Mouse (Mus musculus): ENCODE results near the gene March8. TPM values are rescaled to one million over a fixed set of nuclear protein-coding genes. Genes with fewer than 3 reads are reported as not detected.

The March8 gene
- polyA plus RNA-seq, 1 experiment from 2014 or later: 40.7 TPM

DNA sequence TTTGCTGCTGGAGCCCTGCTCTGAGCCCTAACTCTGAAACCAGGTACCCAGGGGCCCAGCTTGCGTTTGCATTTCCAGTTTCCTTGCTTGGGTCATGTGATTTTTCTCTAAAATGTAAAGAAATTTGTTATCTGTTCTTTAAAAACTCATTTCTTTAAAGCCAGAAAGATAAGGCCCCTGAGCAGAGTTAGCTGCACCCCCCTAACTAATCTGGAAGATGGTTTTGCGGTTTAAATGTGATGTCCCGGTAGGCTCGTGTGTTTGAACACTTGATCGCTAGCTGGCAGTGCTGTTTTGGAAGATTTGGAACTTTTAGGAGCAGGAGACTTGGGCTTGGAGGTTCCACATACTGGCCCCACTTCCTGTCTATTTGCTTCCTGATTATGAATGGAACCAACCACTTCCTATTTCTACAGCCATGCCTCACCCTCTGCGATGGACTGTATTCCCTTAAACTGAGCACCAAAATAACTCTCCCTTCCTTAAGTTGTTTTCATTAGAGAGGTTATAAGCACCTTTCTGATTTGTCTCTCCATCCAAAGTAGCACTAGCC lies 78.3 kb downstream of the March8 start:
- 91% methylated on average over 6 of the region's 6 CpGs for WGBS
- Histone ChIP-seq H3K27me3 (no peaks in the 10 kb centered on the region), H3K9ac (no peak overlapping the region), H3K36me3 (ENCODE audit: poor library complexity, severe bottlenecking) (0 out of 2 replicates have a peak, but pooled peaks cover under 1% of the 10 kb centered on the region), H3K9me3 (replicated peaks) (no peaks in the 10 kb centered on the region), H3K4me1 (no peaks in the 10 kb centered on the region), H3K4me3 (no peak overlapping the region), H3K27ac (no peak overlapping the region), H3K4me2 (no peak overlapping the region)
- no peak for ATAC-seq

GRCm38 (mm10) chr6:116417518-116418315 lies 79.9 kb downstream of the March8 start:
- no peaks in the 10 kb centered on the region for H3K9me3 ChIP-seq (replicated peaks)
- ATAC-seq: no peak
- H3K36me3 ChIP-seq (ENCODE audit: poor library complexity, severe bottlenecking): no peaks in the 10 kb centered on the region
- H3K4me2 ChIP-seq: no peak overlapping the region
- no peak overlapping the region for H3K9ac ChIP-seq
- no peaks in the 10 kb centered on the region for H3K4me1 ChIP-seq
- no peak overlapping the region for H3K27ac ChIP-seq
- no peaks in the 10 kb centered on the region for H3K27me3 ChIP-seq
- WGBS: 65% methylated on average over 6 of the region's 6 CpGs
- no peak overlapping the region for H3K4me3 ChIP-seq

- Histone ChIP-seq H3K9ac (no peak overlapping the region), H3K4me3 (no peak overlapping the region), H3K27me3 (no peaks in the 10 kb centered on the region), H3K9me3 (replicated peaks) (no peaks in the 10 kb centered on the region), H3K4me1 (no peaks in the 10 kb centered on the region), H3K4me2 (no peak overlapping the region), H3K27ac (no peak overlapping the region), H3K36me3 (ENCODE audit: poor library complexity, severe bottlenecking) (no peaks in the 10 kb centered on the region)
- WGBS: 65% methylated on average over 1 of the region's 1 CpGs
- no peak for ATAC-seq
Measured at GRCm38 (mm10) chr6:116418487-116418886, 80.7 kb downstream of the March8 start.

- Histone ChIP-seq H3K9ac (no peak overlapping the region), H3K27ac (no peak overlapping the region), H3K4me2 (no peak overlapping the region), H3K9me3 (replicated peaks) (no peaks in the 10 kb centered on the region), H3K36me3 (ENCODE audit: poor library complexity, severe bottlenecking) (no peaks in the 10 kb centered on the region), H3K4me3 (no peak overlapping the region), H3K4me1 (no peaks in the 10 kb centered on the region), H3K27me3 (no peaks in the 10 kb centered on the region)
- 72% methylated on average over 6 of the region's 6 CpGs for WGBS
- no peak for ATAC-seq
Measured at GRCm38 (mm10) chr6:116419699-116420098, 81.9 kb downstream of the March8 start.

DNA sequence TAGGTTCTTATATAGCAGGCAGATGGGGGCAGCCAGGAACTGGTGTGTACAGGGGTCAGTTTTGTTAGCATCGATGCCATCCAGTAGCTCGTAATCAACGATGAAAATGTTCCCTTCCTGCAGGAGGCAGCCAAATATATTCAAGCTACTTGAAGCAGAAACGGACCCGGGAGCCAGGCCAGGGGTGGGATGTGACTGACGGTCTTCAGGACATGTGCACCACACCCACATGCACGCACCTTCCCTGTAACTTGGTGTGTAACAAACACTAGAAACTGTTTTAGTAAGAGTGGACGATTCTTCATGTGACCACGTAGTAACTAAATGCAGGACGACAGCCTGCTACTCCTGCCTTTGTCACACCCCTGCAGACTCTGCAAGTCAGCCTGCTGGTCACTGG lies 82.4 kb downstream of the March8 start:
- H3K9me3 ChIP-seq (replicated peaks): no peaks in the 10 kb centered on the region
- H3K4me1 ChIP-seq: no peaks in the 10 kb centered on the region
- H3K4me2 ChIP-seq: no peak overlapping the region
- H3K27me3 ChIP-seq: no peaks in the 10 kb centered on the region
- no peak overlapping the region for H3K27ac ChIP-seq
- 84% methylated on average over 10 of the region's 10 CpGs for WGBS
- no peaks in the 10 kb centered on the region for H3K36me3 ChIP-seq (ENCODE audit: poor library complexity, severe bottlenecking)
- H3K4me3 ChIP-seq: no peak overlapping the region
- ATAC-seq: no peak
- no peak overlapping the region for H3K9ac ChIP-seq

GRCm38 (mm10) chr6:116422991-116423390 lies 85.2 kb downstream of the March8 start:
- Histone ChIP-seq H3K27me3 (no peaks in the 10 kb centered on the region), H3K4me2 (no peak overlapping the region), H3K4me1 (no peaks in the 10 kb centered on the region), H3K36me3 (ENCODE audit: poor library complexity, severe bottlenecking) (no peaks in the 10 kb centered on the region), H3K27ac (no peak overlapping the region), H3K9ac (no peak overlapping the region), H3K4me3 (no peak overlapping the region), H3K9me3 (replicated peaks) (no peaks in the 10 kb centered on the region)
- WGBS: 94% methylated on average over 7 of the region's 7 CpGs
- no peak for ATAC-seq

DNA sequence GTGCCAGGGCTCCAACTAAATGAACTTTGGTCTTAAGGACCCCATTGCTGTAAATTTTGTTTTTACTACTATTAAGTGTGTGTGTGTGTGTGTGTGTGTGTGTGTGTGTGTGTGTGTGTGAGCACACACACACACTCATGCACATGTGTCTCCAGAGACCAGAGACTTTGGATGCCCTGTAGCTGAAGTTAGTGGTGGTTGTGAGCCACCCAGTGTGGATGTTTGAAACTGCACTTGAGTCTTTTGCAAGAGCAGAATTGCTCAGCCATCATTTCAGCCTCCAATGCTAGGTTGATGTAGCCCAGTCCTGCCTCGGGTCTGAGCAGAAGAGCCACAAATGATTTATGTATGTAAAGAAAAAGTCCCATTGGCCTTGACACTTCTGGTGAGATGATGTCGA lies 85.8 kb downstream of the March8 start:
- no peak overlapping the region for H3K27ac ChIP-seq
- no peaks in the 10 kb centered on the region for H3K4me1 ChIP-seq
- H3K27me3 ChIP-seq: no peaks in the 10 kb centered on the region
- H3K9me3 ChIP-seq (replicated peaks): no peaks in the 10 kb centered on the region
- H3K4me3 ChIP-seq: no peak overlapping the region
- no peak overlapping the region for H3K9ac ChIP-seq
- WGBS: 71% methylated on average over 2 of the region's 2 CpGs
- no peaks in the 10 kb centered on the region for H3K36me3 ChIP-seq (ENCODE audit: poor library complexity, severe bottlenecking)
- no peak for ATAC-seq
- no peak overlapping the region for H3K4me2 ChIP-seq

DNA sequence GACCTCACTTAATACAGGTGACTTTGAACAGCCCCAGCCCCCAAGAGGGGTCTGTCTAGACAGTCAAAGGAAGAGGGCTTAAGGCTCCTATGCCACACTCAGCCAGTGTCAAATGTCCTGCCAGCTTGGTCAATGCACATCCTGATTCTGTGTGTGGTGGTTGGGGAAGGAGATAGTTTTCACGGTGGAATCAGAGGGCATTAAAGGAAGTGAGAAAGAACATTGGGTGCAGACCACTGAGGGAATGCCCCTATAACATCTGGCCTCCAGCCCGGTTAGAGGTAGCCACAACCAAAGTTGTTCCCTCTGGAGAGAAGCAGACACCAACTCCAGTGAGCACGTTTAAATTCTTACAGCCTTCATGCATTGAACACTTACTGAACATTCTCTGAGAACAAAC lies 89.7 kb downstream of the March8 start:
- Histone ChIP-seq H3K9ac (no peak overlapping the region), H3K27ac (no peak overlapping the region), H3K4me3 (no peak overlapping the region), H3K27me3 (no peaks in the 10 kb centered on the region), H3K4me1 (no peaks in the 10 kb centered on the region), H3K9me3 (replicated peaks) (peaks cover 7% of the 10 kb centered on the region; the same call in 1 of the 2 replicates), H3K36me3 (ENCODE audit: poor library complexity, severe bottlenecking) (no peaks in the 10 kb centered on the region), H3K4me2 (no peak overlapping the region)
- 86% methylated on average over 3 of the region's 3 CpGs for WGBS
- no peak for ATAC-seq

GRCm38 (mm10) chr6:116428282-116428681 lies 90.5 kb downstream of the March8 start:
- ATAC-seq: no peak
- Histone ChIP-seq H3K36me3 (ENCODE audit: poor library complexity, severe bottlenecking) (no peaks in the 10 kb centered on the region), H3K4me2 (no peak overlapping the region), H3K27ac (no peak overlapping the region), H3K27me3 (no peaks in the 10 kb centered on the region), H3K9ac (no peak overlapping the region), H3K4me1 (no peaks in the 10 kb centered on the region), H3K4me3 (no peak overlapping the region), H3K9me3 (replicated peaks) (peaks cover 8% of the 10 kb centered on the region; the same call in 1 of the 2 replicates)
- 73% methylated on average over 5 of the region's 5 CpGs for whole genome bisulfite sequencing

DNA sequence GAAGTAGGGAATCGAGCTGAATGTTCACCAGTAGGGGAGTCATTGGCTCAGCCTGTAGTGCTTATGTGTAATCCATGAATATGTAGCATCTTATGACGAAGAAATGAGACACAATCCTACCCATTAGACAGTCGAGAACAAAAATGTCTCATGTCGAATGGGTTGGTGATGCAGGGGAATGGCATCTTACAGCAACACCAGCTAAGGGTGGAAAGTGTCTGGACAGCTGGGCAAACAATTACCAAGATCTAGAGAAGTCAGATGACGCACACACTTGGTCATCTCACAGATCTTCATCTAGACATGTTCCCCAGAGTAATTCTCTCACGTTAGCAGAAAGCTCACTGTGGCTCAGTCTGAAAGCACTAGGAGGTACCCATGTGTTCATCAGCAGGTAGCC lies 101.0 kb downstream of the March8 start:
- ATAC-seq: no peak
- no peak overlapping the region for H3K4me3 ChIP-seq

DNA sequence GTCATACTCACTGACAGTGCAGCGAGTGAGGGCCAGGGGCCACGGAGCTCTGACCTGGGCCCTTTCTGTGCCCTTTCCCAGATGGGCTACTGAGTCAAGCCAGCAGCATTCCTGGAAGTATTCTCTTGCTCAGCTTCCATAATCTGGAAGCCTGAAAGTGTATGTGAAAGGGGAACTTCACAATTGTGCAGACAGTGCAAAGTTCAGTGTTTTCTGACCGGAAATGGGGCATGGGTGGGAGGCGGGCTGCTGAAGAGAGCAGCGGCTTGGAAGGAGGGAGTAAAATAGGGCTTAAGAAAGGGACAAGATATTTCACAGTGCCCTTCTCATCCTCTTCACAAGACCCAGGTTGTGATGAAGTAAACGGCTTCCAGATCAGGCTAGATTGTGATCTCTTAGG lies 101.7 kb downstream of the March8 start:
- no peak overlapping the region for H3K9ac ChIP-seq
- no peaks in the 10 kb centered on the region for H3K4me1 ChIP-seq
- H3K36me3 ChIP-seq (ENCODE audit: poor library complexity, severe bottlenecking): no peaks in the 10 kb centered on the region
- ATAC-seq: no peak
- H3K27me3 ChIP-seq: no peaks in the 10 kb centered on the region
- WGBS: 88% methylated on average over 6 of the region's 6 CpGs
- H3K27ac ChIP-seq: no peak overlapping the region
- H3K9me3 ChIP-seq (replicated peaks): no peaks in the 10 kb centered on the region
- no peak overlapping the region for H3K4me3 ChIP-seq
- H3K4me2 ChIP-seq: no peak overlapping the region

More for the DNA sequence above, 101.0 kb downstream of the March8 start:
- Histone ChIP-seq H3K9me3 (replicated peaks) (no peaks in the 10 kb centered on the region), H3K27me3 (no peaks in the 10 kb centered on the region), H3K9ac (no peak overlapping the region), H3K4me2 (no peak overlapping the region), H3K36me3 (ENCODE audit: poor library complexity, severe bottlenecking) (no peaks in the 10 kb centered on the region), H3K27ac (no peak overlapping the region), H3K4me1 (no peaks in the 10 kb centered on the region)
- WGBS: 87% methylated on average over 6 of the region's 6 CpGs

GRCm38 (mm10) chr6:116440447-116440846 lies 102.6 kb downstream of the March8 start:
- Histone ChIP-seq H3K4me1 (no peaks in the 10 kb centered on the region), H3K9me3 (replicated peaks) (no peaks in the 10 kb centered on the region), H3K27ac (no peak overlapping the region), H3K27me3 (no peaks in the 10 kb centered on the region), H3K4me2 (no peak overlapping the region), H3K36me3 (ENCODE audit: poor library complexity, severe bottlenecking) (no peaks in the 10 kb centered on the region), H3K9ac (no peak overlapping the region), H3K4me3 (no peak overlapping the region)
- ATAC-seq: no peak
- 81% methylated on average over 4 of the region's 4 CpGs for WGBS

DNA sequence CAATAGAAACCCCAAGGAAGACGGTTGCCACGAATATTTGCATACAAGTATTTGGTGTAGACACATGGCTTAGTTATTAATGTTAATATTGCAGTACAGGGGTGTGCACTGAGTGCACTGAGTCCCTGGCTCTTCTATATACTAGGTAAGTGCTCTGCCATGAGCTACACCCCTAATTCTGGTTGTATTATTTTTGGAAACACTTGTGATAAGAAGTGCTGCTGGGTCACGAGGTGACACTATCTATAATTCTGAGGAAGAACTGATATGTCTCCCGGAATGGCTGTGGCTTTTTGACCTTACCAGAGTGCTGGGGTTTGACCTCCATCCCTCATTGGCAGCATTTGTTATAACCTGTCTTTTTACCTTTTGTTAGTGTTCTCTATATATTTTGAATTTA lies 103.0 kb downstream of the March8 start:
- Histone ChIP-seq H3K27me3 (no peaks in the 10 kb centered on the region), H3K4me2 (no peak overlapping the region), H3K36me3 (ENCODE audit: poor library complexity, severe bottlenecking) (no peaks in the 10 kb centered on the region), H3K9me3 (replicated peaks) (no peaks in the 10 kb centered on the region), H3K4me1 (no peaks in the 10 kb centered on the region), H3K4me3 (no peak overlapping the region), H3K27ac (no peak overlapping the region), H3K9ac (no peak overlapping the region)
- ATAC-seq: no peak
- 90% methylated on average over 4 of the region's 4 CpGs for WGBS
